Mouse (Mus musculus) midbrain, postnatal 0 days (tissue): ENCODE measurements around the gene Nudt12. TPM values are rescaled to one million over a fixed set of nuclear protein-coding genes. Genes with fewer than 3 reads are reported as not detected.

ENCODE experiments used
- ATAC-seq: fragments of 200-750 bp; cut with Nextera tagmentation; 2 replicates; pipeline ENCODE4 v1.8.0; 2017; ENCODE audit warnings: moderate number of reproducible peaks, mild to moderate bottlenecking, moderate TSS enrichment, moderate library complexity; ENCODE audit not compliant: low FRiP score
- DNase-seq: peaks from one replicate; pipeline ENCODE4 v3.0.0-alpha.2; 2015; ENCODE audit warnings: low spot score
- H3K27ac ChIP-seq: fragments of 300-500 bp; sonication (generic); 2 replicates; pipeline ENCODE4 v1.5.1; 2014; ENCODE audit warnings: low read depth, mild to moderate bottlenecking, low read length, mixed read lengths
- H3K27me3 ChIP-seq: fragments of 300-500 bp; sonication (generic); 2 replicates; pipeline ENCODE4 v1.6.1; 2014; ENCODE audit warnings: low read length, control low read depth, mixed read lengths; ENCODE audit not compliant: insufficient read depth
- H3K36me3 ChIP-seq: fragments of 300-500 bp; sonication (generic); 2 replicates; pipeline ENCODE4 v1.6.1; 2014; ENCODE audit warnings: low read length, control low read depth, mixed read lengths; ENCODE audit not compliant: insufficient read depth
- H3K4me1 ChIP-seq: fragments of 300-500 bp; sonication (generic); 2 replicates; pipeline ENCODE4 v1.6.1; 2014; ENCODE audit warnings: mild to moderate bottlenecking, control low read depth, antibody characterized with exemption, low read length, mixed read lengths; ENCODE audit not compliant: insufficient read depth
- H3K4me2 ChIP-seq: fragments of 300-500 bp; sonication (generic); 2 replicates; pipeline ENCODE4 v1.6.1; 2014; ENCODE audit warnings: low read depth, mild to moderate bottlenecking, low read length, mixed read lengths; ENCODE audit not compliant: poor library complexity, severe bottlenecking
- H3K4me3 ChIP-seq: fragments of 300-500 bp; sonication (generic); 2 replicates; pipeline ENCODE4 v1.5.1; 2014; ENCODE audit warnings: low read depth, mild to moderate bottlenecking, low read length, moderate library complexity
- H3K9ac ChIP-seq: fragments of 300-500 bp; sonication (generic); replicated peaks from 2 replicates; pipeline ENCODE4 v1.6.1; 2014; ENCODE audit warnings: mild to moderate bottlenecking, low read length, moderate library complexity, mixed read lengths; ENCODE audit not compliant: poor library complexity, severe bottlenecking
- H3K9me3 ChIP-seq: fragments of 300-500 bp; sonication (generic); 2 replicates; pipeline ENCODE4 v1.6.1; 2016; ENCODE audit warnings: low read length, control low read depth
- CTCF ChIP-seq: IDR thresholded peaks from 2 replicates; pipeline ENCODE4 v1.5.1; 2016; ENCODE audit warnings: antibody characterized with exemption, mild to moderate bottlenecking
- WGBS: fragments of 180-500 bp; shearing (Covaris S2); extraction: QIAGEN DNeasy Blood & Tissue Kit; methylation state at CpG from one replicate; pipeline ENCODE4 v1.1.7; 2014; 5-methylcytosine and 5-hydroxymethylcytosine counted together
- polyA plus RNA-seq: library from polyadenylated mRNA; unstranded; fragments of >200 nt; fragmentation: Nextera tagmentation; extraction: Ambion mirVana; gene quantifications from 2 replicates; pipeline ENCODE4 v1.2.1, GENCODE M21; 2015
- total RNA-seq: library from RNA; depleted of rRNA; stranded (reverse); fragments of >200 nt; gene quantifications from 2 replicates; pipeline ENCODE4 v1.2.3, GENCODE M21; 2014; rRNA removed

Gene Nudt12
- total and polyA plus RNA-seq, 2 experiments from 2014 or later = 2.8 to 3.7 TPM

- Histone ChIP-seq H3K9ac (no peak overlapping the region), H3K9me3 (no peaks in the 10 kb centered on the region), H3K27ac (no peak overlapping the region), H3K36me3 (no peaks in the 10 kb centered on the region), H3K4me2 (no peak overlapping the region), H3K4me3 (no peak overlapping the region), H3K27me3 (no peaks in the 10 kb centered on the region), H3K4me1 (no peaks in the 10 kb centered on the region)
- 36% methylated on average over 3 of the region's 3 CpGs for WGBS
- DNase-seq (no peak), ATAC-seq (no peak)
- peak; percentile 30 for TF ChIP-seq CTCF
Measured at GRCm38 (mm10) chr17:58959905-58960304, 53.3 kb downstream of the Nudt12 start.

DNA sequence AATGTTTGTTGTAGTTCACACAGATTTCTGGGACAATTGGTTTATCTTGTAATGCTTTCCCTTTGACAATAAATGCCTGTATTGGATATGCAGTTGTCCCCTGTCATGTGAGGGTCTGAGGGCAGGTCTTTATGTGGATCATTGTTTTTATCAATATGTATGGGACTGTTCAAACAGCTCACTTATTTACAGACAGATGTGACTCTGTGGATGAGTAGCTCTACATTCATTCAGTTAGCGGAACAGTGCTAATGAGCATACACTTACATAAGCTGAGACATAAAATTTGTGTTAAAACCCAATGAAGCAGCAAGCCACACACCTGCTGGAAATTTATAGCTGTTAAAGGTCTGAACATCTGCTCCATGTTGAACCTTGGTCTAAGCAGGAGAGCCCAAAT, 56.1 kb downstream of the Nudt12 start:
- H3K4me1 ChIP-seq = no peaks in the 10 kb centered on the region
- H3K9me3 ChIP-seq = no peaks in the 10 kb centered on the region
- H3K4me2 ChIP-seq = no peak overlapping the region
- H3K36me3 ChIP-seq = no peaks in the 10 kb centered on the region
- ATAC-seq (no peak), DNase-seq (no peak)
- H3K27ac ChIP-seq = no peak overlapping the region
- H3K4me3 ChIP-seq = no peak overlapping the region
- no peaks in the 10 kb centered on the region for H3K27me3 ChIP-seq
- WGBS = 100% methylated on average over 1 of the region's 1 CpGs
- H3K9ac ChIP-seq = no peak overlapping the region
- no peak for TF ChIP-seq CTCF

Other genes starting within 250 kb of the Nudt12 start
- gene Pdzph1, start 22.0 kb downstream of the Nudt12 start, total RNA-seq = 2.2 and 4.5 TPM in 2 replicates
- gene Pdzph1, start 22.0 kb downstream of the Nudt12 start, polyA plus RNA-seq = 6.4 and 6.6 TPM in 2 replicates